Mouse (Mus musculus) forebrain, embryonic 11.5 days (tissue): ENCODE measurements around the gene Hap1. TPM values are rescaled to one million over a fixed set of nuclear protein-coding genes. Genes with fewer than 3 reads are reported as not detected.

ENCODE experiments used
- ATAC-seq: fragments of 200-750 bp; cut with Nextera tagmentation; replicated peaks from 2 replicates; pipeline ENCODE4 v1.8.0; 2017; ENCODE audit warnings: moderate TSS enrichment; ENCODE audit not compliant: low FRiP score
- DNase-seq: peaks from one replicate; pipeline ENCODE4 v3.0.0-alpha.2; 2017; ENCODE audit warnings: low spot score
- H3K27ac ChIP-seq: fragments of 300-500 bp; sonication (generic); 2 replicates; pipeline ENCODE4 v1.5.1; 2014; ENCODE audit warnings: low read depth, low read length
- H3K27me3 ChIP-seq: fragments of 300-500 bp; sonication (generic); 2 replicates; pipeline ENCODE4 v1.6.1; 2014; ENCODE audit warnings: mild to moderate bottlenecking, low read length, mixed read lengths; ENCODE audit not compliant: control insufficient read depth, insufficient read depth
- H3K36me3 ChIP-seq: fragments of 300-500 bp; sonication (generic); 2 replicates; pipeline ENCODE4 v1.6.1; 2014; ENCODE audit warnings: mild to moderate bottlenecking, low read length, moderate library complexity, mixed read lengths; ENCODE audit not compliant: control insufficient read depth, insufficient read depth
- H3K4me1 ChIP-seq: fragments of 300-500 bp; sonication (generic); replicated peaks from 2 replicates; pipeline ENCODE4 v1.6.1; 2014; ENCODE audit warnings: low read length, mixed read lengths; ENCODE audit not compliant: control insufficient read depth, insufficient read depth
- H3K4me2 ChIP-seq: fragments of 300-500 bp; sonication (generic); 2 replicates; pipeline ENCODE4 v1.6.1; 2014; ENCODE audit warnings: low read depth, mild to moderate bottlenecking, low read length, moderate library complexity, mixed read lengths; ENCODE audit not compliant: severe bottlenecking
- H3K4me3 ChIP-seq: fragments of 300-500 bp; sonication (generic); 2 replicates; pipeline ENCODE4 v1.5.1; 2014; ENCODE audit warnings: low read depth, low read length
- H3K9ac ChIP-seq: fragments of 300-500 bp; sonication (generic); 2 replicates; pipeline ENCODE4 v1.6.1; 2014; ENCODE audit warnings: low read length
- H3K9me3 ChIP-seq: fragments of 300-500 bp; sonication (generic); 2 replicates; pipeline ENCODE4 v1.6.1; 2016; ENCODE audit warnings: low read length, mixed read lengths; ENCODE audit not compliant: control insufficient read depth
- WGBS: fragments of 180-500 bp; shearing (Covaris S2); extraction: QIAGEN DNeasy Blood & Tissue Kit; methylation state at CpG from one replicate; pipeline ENCODE4 v1.1.7; 2014; 5-methylcytosine and 5-hydroxymethylcytosine counted together
- polyA plus RNA-seq: library from polyadenylated mRNA; unstranded; fragments of >200 nt; fragmentation: Nextera tagmentation; extraction: Ambion mirVana; gene quantifications from 2 replicates; pipeline ENCODE4 v1.2.1, GENCODE M21; 2014

Hap1 gene
- polyA plus RNA-seq, 1 experiment from 2014 or later: 46.1 TPM

DNA sequence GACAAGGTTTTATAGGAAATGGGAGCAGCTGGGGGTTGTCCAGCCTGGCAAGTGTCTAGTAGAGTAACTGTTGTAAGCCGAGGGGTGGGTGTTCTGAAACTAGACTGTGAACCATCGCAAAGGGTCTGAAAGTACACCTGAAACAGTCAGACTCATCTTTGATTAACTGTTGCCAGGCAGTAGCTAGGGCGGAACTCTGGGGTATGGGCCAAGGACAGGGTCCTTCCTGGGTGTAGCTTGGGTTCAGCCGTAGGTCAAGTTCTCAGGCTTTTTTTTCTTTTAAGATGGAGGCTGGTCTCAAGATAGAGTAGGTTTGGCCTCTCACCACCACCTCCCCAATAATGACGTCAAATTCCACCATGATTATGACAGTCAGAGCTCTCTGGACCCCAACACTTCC lies 48.0 kb downstream of the Hap1 start:
- H3K4me2 ChIP-seq: no peak overlapping the region
- no peak overlapping the region for H3K27ac ChIP-seq
- no peaks in the 10 kb centered on the region for H3K27me3 ChIP-seq
- no peak for ATAC-seq
- no peak for DNase-seq
- H3K36me3 ChIP-seq: no peaks in the 10 kb centered on the region
- H3K4me1 ChIP-seq: peaks cover 3% of the 10 kb centered on the region; the same call in 1 of the 2 replicates
- H3K4me3 ChIP-seq: no peak overlapping the region
- 93% methylated on average over 5 of the region's 5 CpGs for WGBS
- H3K9me3 ChIP-seq: no peaks in the 10 kb centered on the region
- no peak overlapping the region for H3K9ac ChIP-seq

DNA sequence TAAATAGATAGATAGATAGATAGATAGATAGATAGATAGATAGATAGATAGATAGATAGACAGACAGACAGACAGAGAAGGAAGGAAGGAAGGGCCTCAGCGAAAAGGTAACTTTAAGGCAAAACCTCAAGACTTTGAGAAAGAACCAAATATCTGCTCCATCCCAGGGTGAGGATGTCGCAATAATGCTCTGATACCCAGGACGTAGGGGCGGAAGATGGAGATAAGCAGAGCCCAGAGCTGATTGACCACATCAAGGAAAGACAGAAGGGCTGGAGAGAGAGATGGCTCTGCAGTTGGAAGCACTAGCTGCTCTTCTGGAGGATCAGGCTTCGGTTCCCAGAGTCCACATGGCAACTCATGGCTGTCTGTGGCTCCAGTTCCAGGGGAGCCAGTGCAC lies 54.6 kb downstream of the Hap1 start:
- Histone ChIP-seq H3K9me3 (no peaks in the 10 kb centered on the region), H3K27ac (no peak overlapping the region)
- 86% methylated on average over 5 of the region's 5 CpGs for WGBS

DNA sequence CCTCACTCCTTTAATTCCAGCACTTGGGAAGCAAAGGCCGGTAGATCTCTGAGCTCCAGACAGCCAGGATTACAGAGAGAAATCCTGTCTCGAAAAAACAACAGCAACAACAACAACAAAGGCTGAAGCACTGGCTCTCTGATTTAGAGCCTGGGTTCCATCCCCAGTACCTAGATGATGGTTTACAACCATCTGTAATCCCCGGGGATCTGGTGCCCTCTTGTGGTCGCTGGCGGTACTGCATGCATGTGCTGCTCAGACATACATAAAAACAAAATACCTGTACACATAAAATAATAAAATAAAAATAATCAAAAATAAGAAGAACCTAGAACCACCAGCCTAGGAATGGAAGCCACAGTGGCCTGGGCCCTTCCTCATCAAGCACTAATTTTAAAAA lies 55.6 kb downstream of the Hap1 start:
- H3K9ac ChIP-seq: no peak overlapping the region
- no peaks in the 10 kb centered on the region for H3K27me3 ChIP-seq
- H3K36me3 ChIP-seq: no peaks in the 10 kb centered on the region
- ATAC-seq (no peak), DNase-seq (peak; percentile 88)
- H3K4me2 ChIP-seq: no peak overlapping the region
- H3K9me3 ChIP-seq: no peaks in the 10 kb centered on the region
- no peak overlapping the region for H3K27ac ChIP-seq
- no peak overlapping the region for H3K4me3 ChIP-seq
- H3K4me1 ChIP-seq: 0 out of 2 replicates have a peak, but pooled peaks cover 3% of the 10 kb centered on the region
- WGBS: 13% methylated on average over 5 of the region's 5 CpGs

More for the DNA sequence above, 54.6 kb downstream of the Hap1 start:
- Histone ChIP-seq H3K4me2 (no peak overlapping the region), H3K9ac (no peak overlapping the region), H3K4me3 (no peak overlapping the region), H3K4me1 (0 out of 2 replicates have a peak, but pooled peaks cover 3% of the 10 kb centered on the region), H3K27me3 (no peaks in the 10 kb centered on the region), H3K36me3 (no peaks in the 10 kb centered on the region)
- DNase-seq (no peak), ATAC-seq (no peak)

DNA sequence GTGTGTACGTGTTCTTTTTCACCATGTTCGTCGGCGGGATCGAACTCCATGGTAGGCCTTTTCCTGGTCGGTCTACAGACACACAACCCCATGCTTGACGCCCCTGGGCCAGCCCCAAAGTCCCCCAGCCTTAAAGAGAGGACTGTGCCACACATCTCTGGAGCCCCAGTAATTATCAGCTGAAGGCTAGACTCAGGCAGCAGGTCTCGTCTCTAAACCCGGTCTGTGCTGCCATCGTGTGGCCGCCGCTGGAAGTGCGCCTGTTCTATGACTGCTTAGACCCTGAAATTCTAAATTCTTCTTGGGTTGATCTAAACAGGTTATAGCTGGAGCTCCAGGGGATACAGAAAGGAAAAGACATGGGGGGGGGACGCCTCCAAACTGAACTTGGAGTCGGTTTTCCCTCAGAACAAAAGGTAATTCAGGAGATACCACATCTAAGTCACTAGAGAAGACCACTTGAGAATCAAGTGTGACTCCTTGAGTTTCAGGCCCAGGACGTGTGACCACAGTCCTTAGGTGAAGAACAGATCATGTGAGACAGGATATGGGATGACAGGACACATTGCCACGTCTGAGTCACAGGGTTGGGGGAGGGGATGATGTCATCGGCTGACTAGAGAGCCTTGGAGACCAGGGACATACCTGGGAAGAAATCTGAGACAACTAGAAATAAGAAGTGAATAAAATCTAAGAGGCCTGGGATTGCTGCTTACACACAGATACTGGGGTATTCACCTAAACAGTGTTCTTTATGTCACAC lies 57.5 kb downstream of the Hap1 start:
- Histone ChIP-seq H3K9ac (no peak overlapping the region), H3K36me3 (no peaks in the 10 kb centered on the region), H3K27me3 (no peaks in the 10 kb centered on the region), H3K4me2 (peak overlapping the region; percentile 32; the same call in 1 of the 2 replicates), H3K4me3 (no peak overlapping the region), H3K27ac (no peak overlapping the region), H3K9me3 (no peaks in the 10 kb centered on the region), H3K4me1 (0 out of 2 replicates have a peak, but pooled peaks cover 3% of the 10 kb centered on the region)
- DNase-seq (peak; percentile 93), ATAC-seq (peak; percentile 50)
- 20% methylated on average over 18 of the region's 18 CpGs for WGBS

DNA sequence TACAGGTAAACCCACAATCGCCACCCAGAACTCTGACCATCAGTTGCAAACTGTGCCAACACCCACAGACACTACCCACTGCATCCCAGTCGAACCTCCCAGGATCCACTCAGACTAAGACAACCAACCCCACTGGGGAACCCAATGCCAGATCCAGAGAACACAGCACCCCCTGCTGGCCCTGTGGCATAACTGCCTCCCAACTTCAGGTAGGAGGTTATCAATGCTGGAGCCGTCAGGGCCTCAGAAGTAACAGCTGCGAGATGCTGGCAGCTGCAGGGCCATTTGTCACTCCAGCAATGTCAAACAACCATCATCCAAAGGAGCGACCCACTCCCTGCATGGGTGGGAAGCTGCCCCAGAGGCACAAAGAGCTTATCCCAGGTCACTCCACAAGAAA lies 58.1 kb downstream of the Hap1 start:
- H3K27me3 ChIP-seq: no peaks in the 10 kb centered on the region
- no peak overlapping the region for H3K4me3 ChIP-seq
- no peak for ATAC-seq
- WGBS: 49% methylated on average over 5 of the region's 5 CpGs
- no peaks in the 10 kb centered on the region for H3K9me3 ChIP-seq
- H3K4me2 ChIP-seq: no peak overlapping the region
- no peak overlapping the region for H3K27ac ChIP-seq
- no peak overlapping the region for H3K9ac ChIP-seq
- H3K4me1 ChIP-seq: peaks cover 3% of the 10 kb centered on the region; the same call in 1 of the 2 replicates
- DNase-seq: no peak
- H3K36me3 ChIP-seq: no peaks in the 10 kb centered on the region

Other genes with a start within 250 kb of the Hap1 start
- gene Krt13, start 234.6 kb downstream of the Hap1 start, polyA plus RNA-seq: not detected in 2 replicates
- gene Krt15, start 220.2 kb downstream of the Hap1 start, polyA plus RNA-seq: 0.90 and 1.2 TPM in 2 replicates
- gene Krt19, start 207.5 kb downstream of the Hap1 start, polyA plus RNA-seq: 3.0 and 4.0 TPM in 2 replicates
- gene Krt9, start 162.9 kb downstream of the Hap1 start, polyA plus RNA-seq: not detected in 2 replicates
- 1.6 and 1.7 TPM in 2 replicates for gene Krt14, start 148.6 kb downstream of the Hap1 start, polyA plus RNA-seq
- not detected in 2 replicates for gene Krt16, start 107.2 kb downstream of the Hap1 start, polyA plus RNA-seq
- not detected in 2 replicates for gene Krt17, start 95.1 kb downstream of the Hap1 start, polyA plus RNA-seq
- not detected in 2 replicates for gene Krt42, start 86.3 kb downstream of the Hap1 start, polyA plus RNA-seq
- gene Eif1, start 36.2 kb downstream of the Hap1 start, polyA plus RNA-seq: 1,675 and 1,791 TPM in 2 replicates
- 0.69 and 0.79 TPM in 2 replicates for gene Gast, start 21.7 kb downstream of the Hap1 start, polyA plus RNA-seq
- 33.3 and 35.5 TPM in 2 replicates for gene Jup, start 41.6 kb upstream of the Hap1 start, polyA plus RNA-seq
- 17.8 and 18.9 TPM in 2 replicates for gene P3h4, start 58.7 kb upstream of the Hap1 start, polyA plus RNA-seq
- 36.6 and 41.2 TPM in 2 replicates for gene Fkbp10, start 59.6 kb upstream of the Hap1 start, polyA plus RNA-seq
- gene Nt5c3b, start 85.7 kb upstream of the Hap1 start, polyA plus RNA-seq: 104 and 115 TPM in 2 replicates
- gene Klhl10, start 85.8 kb upstream of the Hap1 start, polyA plus RNA-seq: 0.41 and 0.85 TPM in 2 replicates
- 15.5 and 15.7 TPM in 2 replicates for gene Klhl11, start 116.6 kb upstream of the Hap1 start, polyA plus RNA-seq
- 294 TPM in 2 replicates for gene Acly, start 171.9 kb upstream of the Hap1 start, polyA plus RNA-seq
- gene Ttc25, start 189.5 kb upstream of the Hap1 start, polyA plus RNA-seq: 1.3 and 1.9 TPM in 2 replicates
- gene Cnp, start 218.8 kb upstream of the Hap1 start, polyA plus RNA-seq: 18.3 and 20.3 TPM in 2 replicates